Mouse (Mus musculus) spleen, adult 2 months (tissue): Measurements from ENCODE around the gene Rictor.

Experiments
- CTCF ChIP-seq: fragments of 200-500 bp; IDR thresholded peaks from 2 replicates; pipeline ENCODE4 v1.5.1; 2011; ENCODE audit warnings: mild to moderate bottlenecking, inconsistent platforms; ENCODE audit not compliant: insufficient read depth, insufficient read length, insufficient replicate concordance; ENCODE audit errors: extremely low read depth
- POLR2A ChIP-seq: fragments of 200-500 bp; IDR thresholded peaks from 2 replicates; pipeline ENCODE4 v1.6.1; 2011; ENCODE audit warnings: low read depth, low read length, inconsistent platforms

DNA sequence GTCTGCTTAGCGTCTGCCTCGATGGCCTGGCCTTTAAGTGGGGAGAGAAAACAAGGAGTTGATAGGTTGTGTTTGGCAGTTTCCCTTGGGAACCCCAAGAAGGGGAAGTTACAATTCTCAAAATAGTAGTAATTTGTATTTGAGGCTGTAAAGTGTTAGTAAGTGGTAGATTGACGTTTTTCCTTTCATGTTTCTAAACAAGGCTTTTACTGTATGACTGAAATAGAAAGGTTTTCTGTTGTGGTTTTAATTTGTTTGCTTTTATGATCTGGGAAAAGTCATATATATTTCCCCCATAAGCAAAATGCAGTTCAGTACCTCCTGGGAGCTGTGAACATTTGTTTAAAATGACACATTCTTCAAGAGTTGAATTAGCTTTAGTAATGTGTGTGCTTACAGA lies 64.1 kb downstream of the Rictor start:
- TF ChIP-seq CTCF (no peak), POLR2A (no peak)
